Mouse (Mus musculus) cerebellum, postnatal 10 days (tissue): ENCODE measurements at regions not wholly inside any gene's neighbourhood (a gene's known extent, or its start where the extent isn't known, plus 50 kb on each side); places are given as distances from the start of the nearest gene placed in this dataset.

ENCODE experiments used
- DNase-seq, 2 experiments: peaks; one replicate each; pipeline ENCODE4 v3.0.0; 2021; ENCODE audit warnings: mixed read lengths in 2 of 2

DNA sequence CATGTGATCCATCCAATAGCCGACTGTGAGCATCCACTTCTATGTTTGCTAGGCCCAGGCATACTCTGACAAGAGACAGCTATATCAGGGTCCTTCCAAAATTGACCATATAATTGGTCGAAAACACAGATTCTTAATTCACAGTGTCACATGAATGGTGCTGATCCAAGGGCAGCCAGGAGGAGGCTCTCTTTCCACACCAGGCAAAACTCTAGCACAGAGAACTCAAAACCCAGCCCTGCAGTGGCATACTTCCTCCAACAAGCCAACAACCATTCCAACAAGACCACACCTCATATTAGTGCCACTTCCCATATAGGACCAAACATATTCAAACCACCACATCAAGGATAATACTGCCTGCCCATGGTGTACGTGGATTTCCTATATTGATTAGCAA is 68.1 kb upstream of the Tas2r118 start:
- DNase-seq = peak in 1 of 2 experiments; percentile 15

DNA sequence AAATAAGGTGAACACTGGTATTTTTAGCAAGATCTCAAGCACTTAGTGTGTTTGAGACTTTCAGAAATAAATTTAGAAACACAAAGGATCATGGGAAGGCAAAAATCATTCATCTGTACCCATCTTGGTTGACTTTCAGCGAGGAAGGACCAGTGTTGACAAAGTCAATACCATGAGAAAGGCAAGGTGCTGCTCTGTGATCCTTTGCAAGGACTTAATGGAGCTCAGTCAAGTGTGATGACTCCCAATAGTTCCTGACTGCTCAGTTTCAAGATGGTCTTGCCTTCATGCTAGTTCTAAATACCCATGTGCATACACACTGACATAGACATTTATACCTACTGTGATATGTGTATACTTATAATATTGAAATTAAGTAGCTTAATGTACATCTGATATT is 56.5 kb upstream of the Tas2r118 start:
- no peak for DNase-seq

DNA sequence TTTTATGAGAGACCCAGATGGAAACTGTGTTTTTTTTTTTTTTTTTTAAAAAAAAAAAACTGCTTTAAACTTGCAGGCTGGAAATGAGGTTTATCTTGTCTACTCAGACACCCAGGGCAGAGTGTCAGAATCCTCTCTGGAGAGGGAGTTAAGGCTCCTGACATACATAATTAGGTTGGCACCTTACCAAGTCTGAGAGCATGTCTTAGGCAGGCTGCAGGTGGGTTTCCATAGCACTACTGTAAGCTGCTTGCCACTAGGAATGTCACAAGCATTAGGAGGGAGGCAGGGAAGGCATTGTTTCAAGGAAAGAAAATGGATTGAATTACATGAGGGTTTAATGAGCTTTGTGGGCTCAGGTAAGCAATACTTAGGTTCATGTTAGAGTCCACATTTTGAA is 55.9 kb upstream of the Tas2r118 start:
- DNase-seq = peak; percentile 35 to 62
